Mouse (Mus musculus): Measurements from ENCODE around the gene Xpot.

DNA sequence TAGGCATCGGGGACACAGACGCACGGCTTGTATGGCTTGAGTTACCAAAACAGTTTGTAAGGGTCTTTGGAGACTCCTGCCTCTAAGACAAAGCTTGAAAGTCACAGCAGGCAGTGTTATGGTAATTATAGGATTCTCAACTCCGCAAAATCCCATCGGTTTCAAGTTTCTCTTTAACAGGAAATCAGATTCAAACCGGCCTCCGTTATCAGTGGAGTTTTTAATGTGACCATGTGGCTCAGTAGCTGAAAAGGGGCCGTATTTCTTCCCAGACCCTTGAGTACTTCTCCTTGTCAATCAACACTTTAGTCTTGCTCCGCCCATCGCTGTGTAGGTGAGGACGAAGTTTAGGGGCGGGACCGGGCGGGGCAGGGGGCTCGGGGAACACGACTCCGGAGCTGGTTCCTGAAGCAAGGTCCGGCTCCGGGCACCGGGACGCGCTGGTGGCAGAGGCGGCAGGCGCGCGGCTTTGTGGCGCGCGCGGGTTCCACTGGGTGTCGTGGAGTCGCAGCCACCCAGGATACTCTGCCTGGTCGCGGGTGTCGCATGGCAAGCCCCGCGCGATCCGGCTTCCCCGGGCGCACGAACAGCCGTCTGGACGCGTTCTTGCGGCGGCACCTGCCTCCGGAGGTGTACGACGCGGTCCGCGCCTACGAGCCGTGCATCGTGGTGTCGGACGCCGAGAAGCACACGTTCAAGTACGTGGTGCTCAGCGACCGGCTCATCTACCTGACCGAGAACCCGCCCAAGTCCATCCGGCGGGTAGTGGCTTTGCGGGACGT, 15.3 kb upstream of the Xpot start, which contains the start of gene D930020B18Rik:
- no peak for TF ChIP-seq CTCF (IDR thresholded peaks at IDR 0.05; ENCODE audit: extremely low read depth, insufficient read length, insufficient replicate concordance, low read depth, low read length)
- no peak for TF ChIP-seq POLR2A (IDR thresholded peaks at IDR 0.05; ENCODE audit: low read depth, low read length)
